Mouse (Mus musculus) ES-Bruce4 (cell line): ENCODE measurements around the gene Myod1. TPM values are rescaled to one million over a fixed set of nuclear protein-coding genes. Genes with fewer than 3 reads are reported as not detected.
A peak's percentile ranks its signal among the peaks of the same experiment; 100 is the strongest.

Experiments used
- H3K27ac ChIP-seq: 2 replicates; pipeline ENCODE4 v1.5.1; 2012; ENCODE audit warnings: low read length, inconsistent platforms; ENCODE audit not compliant: insufficient read depth
- H3K27me3 ChIP-seq: 2 replicates; pipeline ENCODE4 v1.6.1; 2012; ENCODE audit warnings: mild to moderate bottlenecking, low read length, inconsistent platforms; ENCODE audit not compliant: control insufficient read depth, poor library complexity, insufficient read depth, severe bottlenecking
- H3K36me3 ChIP-seq: 2 replicates; pipeline ENCODE4 v1.6.1; 2012; ENCODE audit warnings: inconsistent platforms, mild to moderate bottlenecking, low read length, moderate library complexity; ENCODE audit not compliant: control insufficient read depth, poor library complexity, insufficient read depth, severe bottlenecking
- H3K4me1 ChIP-seq: one replicate; pipeline ENCODE4 v1.8.1; 2011; ENCODE audit warnings: low read length; ENCODE audit not compliant: control insufficient read depth, insufficient read depth
- H3K4me3 ChIP-seq: 2 replicates; pipeline ENCODE4 v1.5.1; 2011; ENCODE audit warnings: low read depth, mild to moderate bottlenecking, low read length
- H3K9ac ChIP-seq: 2 replicates; pipeline ENCODE4 v1.6.1; 2012; ENCODE audit warnings: low read depth, mild to moderate bottlenecking, inconsistent platforms; ENCODE audit not compliant: poor library complexity, severe bottlenecking
- H3K9me3 ChIP-seq: replicated peaks from 2 replicates; pipeline ENCODE4 v1.6.1; 2012; ENCODE audit warnings: mild to moderate bottlenecking, low read length, inconsistent platforms; ENCODE audit not compliant: control insufficient read depth, poor library complexity, insufficient read depth, severe bottlenecking
- CTCF ChIP-seq: IDR thresholded peaks from one replicate; pipeline ENCODE4 v1.8.1; 2011; ENCODE audit warnings: low read depth, low read length
- EP300 ChIP-seq: IDR thresholded peaks from 2 replicates; pipeline ENCODE4 v1.6.1; 2011; ENCODE audit warnings: low read depth, low read length; ENCODE audit not compliant: insufficient read depth
- POLR2A ChIP-seq: IDR thresholded peaks from one replicate; pipeline ENCODE4 v1.8.1; 2011; ENCODE audit warnings: low read length; ENCODE audit not compliant: insufficient read depth
- polyA plus RNA-seq: library from polyadenylated mRNA; stranded (reverse); fragments of >200 nt; gene quantifications from 2 replicates; pipeline ENCODE4 v1.2.4, GENCODE M21; 2011; ENCODE audit warnings: low read depth; ENCODE audit not compliant: missing spikeins, insufficient read depth, insufficient read length

Myod1 gene
- polyA plus RNA-seq, 1 experiment, result not detected

DNA sequence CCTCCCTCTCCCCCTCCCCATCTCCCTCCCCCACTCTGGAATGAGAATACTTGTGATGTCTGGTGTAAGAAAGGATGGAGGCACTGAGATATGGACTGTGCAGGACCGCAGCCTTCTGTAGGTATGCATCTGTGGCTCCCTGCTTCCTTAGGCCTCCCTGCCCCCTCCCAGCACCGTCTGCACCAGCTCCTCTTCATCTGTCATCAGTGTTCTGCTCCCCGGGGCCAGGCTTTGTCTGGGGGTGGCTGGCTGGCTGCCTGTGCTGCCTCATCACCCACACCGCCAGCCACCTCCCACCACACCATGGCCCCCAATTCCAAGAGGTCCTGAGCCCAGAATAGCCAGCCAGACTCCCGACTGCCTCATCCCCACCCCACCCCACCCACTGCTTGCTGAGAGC, 12.1 kb upstream of the Myod1 start:
- Histone ChIP-seq H3K4me3 (no peak overlapping the region), H3K9me3 (no peaks in the 10 kb centered on the region), H3K27me3 (no peaks in the 10 kb centered on the region), H3K9ac (no peak overlapping the region), H3K27ac (no peak overlapping the region), H3K36me3 (no peaks in the 10 kb centered on the region), H3K4me1 (no peaks in the 10 kb centered on the region)
- TF ChIP-seq EP300 (no peak), CTCF (no peak), POLR2A (no peak)

GRCm38 (mm10) chr7:46365810-46366209, 10.5 kb upstream of the Myod1 start:
- Histone ChIP-seq H3K27me3 (no peaks in the 10 kb centered on the region), H3K27ac (no peak overlapping the region), H3K4me1 (no peaks in the 10 kb centered on the region), H3K9ac (no peak overlapping the region), H3K36me3 (no peaks in the 10 kb centered on the region), H3K9me3 (no peaks in the 10 kb centered on the region), H3K4me3 (no peak overlapping the region)
- no peak for TF ChIP-seq POLR2A

DNA sequence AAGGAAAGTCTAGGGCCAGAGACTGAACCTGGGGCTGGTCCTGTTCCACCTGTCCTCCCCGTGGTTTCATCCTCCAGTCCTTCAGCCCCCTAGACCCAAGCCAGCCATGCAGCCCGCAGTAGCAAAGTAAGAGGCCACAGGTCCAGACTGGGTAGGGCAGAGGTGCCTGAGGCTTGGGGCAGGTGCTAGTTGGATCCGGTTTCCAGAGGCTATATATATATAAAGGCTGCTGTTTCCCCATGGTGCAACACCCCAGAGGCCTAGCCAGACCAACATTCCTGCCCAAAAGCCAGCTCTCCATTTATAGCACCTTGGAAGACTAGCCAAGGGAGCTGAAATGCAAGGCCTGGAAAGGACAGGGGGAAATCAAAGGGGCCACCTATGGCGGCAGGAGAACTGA, 5.2 kb upstream of the Myod1 start:
- H3K9ac ChIP-seq, result no peak overlapping the region
- no peak overlapping the region for H3K4me3 ChIP-seq
- no peak overlapping the region for H3K27ac ChIP-seq
- no peak for TF ChIP-seq EP300
- no peaks in the 10 kb centered on the region for H3K27me3 ChIP-seq
- no peaks in the 10 kb centered on the region for H3K4me1 ChIP-seq
- no peaks in the 10 kb centered on the region for H3K36me3 ChIP-seq
- H3K9me3 ChIP-seq, result no peaks in the 10 kb centered on the region

- no peak overlapping the region for H3K9ac ChIP-seq
These were observed 703 bp downstream of the Myod1 start for GRCm38 (mm10) chr7:46377008-46377346.

DNA sequence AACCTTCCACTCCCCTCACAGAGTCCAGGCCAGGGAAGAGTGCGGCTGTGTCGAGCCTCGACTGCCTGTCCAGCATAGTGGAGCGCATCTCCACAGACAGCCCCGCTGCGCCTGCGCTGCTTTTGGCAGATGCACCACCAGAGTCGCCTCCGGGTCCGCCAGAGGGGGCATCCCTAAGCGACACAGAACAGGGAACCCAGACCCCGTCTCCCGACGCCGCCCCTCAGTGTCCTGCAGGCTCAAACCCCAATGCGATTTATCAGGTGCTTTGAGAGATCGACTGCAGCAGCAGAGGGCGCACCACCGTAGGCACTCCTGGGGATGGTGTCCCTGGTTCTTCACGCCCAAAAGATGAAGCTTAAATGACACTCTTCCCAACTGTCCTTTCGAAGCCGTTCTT, 1.8 kb downstream of the Myod1 start:
- no peak overlapping the region for H3K9ac ChIP-seq
- H3K4me3 ChIP-seq, result peak overlapping the region; percentile 5; the same call in 1 of the 2 replicates
- H3K27ac ChIP-seq, result no peak overlapping the region
- no peak for TF ChIP-seq EP300
- no peak for TF ChIP-seq POLR2A
- TF ChIP-seq CTCF, result peak; percentile 70
- H3K9me3 ChIP-seq, result no peaks in the 10 kb centered on the region
- no peaks in the 10 kb centered on the region for H3K27me3 ChIP-seq
- H3K36me3 ChIP-seq, result no peaks in the 10 kb centered on the region
- no peaks in the 10 kb centered on the region for H3K4me1 ChIP-seq

More at GRCm38 (mm10) chr7:46377008-46377346, 703 bp downstream of the Myod1 start:
- H3K4me3 ChIP-seq, result peak overlapping the region; percentile 56
- H3K27me3 ChIP-seq, result no peaks in the 10 kb centered on the region
- no peaks in the 10 kb centered on the region for H3K4me1 ChIP-seq
- no peaks in the 10 kb centered on the region for H3K36me3 ChIP-seq
- no peak overlapping the region for H3K27ac ChIP-seq
- TF ChIP-seq POLR2A (no peak), CTCF (peak; percentile 63)
- H3K9me3 ChIP-seq, result no peaks in the 10 kb centered on the region

- no peaks in the 10 kb centered on the region for H3K36me3 ChIP-seq
- no peaks in the 10 kb centered on the region for H3K4me1 ChIP-seq
- no peaks in the 10 kb centered on the region for H3K9me3 ChIP-seq
- TF ChIP-seq EP300 (no peak), CTCF (peak; percentile 81), POLR2A (no peak)
- no peak overlapping the region for H3K4me3 ChIP-seq
- no peaks in the 10 kb centered on the region for H3K27me3 ChIP-seq
- no peak overlapping the region for H3K27ac ChIP-seq
- H3K9ac ChIP-seq, result no peak overlapping the region
These were observed 2.7 kb downstream of the Myod1 start for GRCm38 (mm10) chr7:46378983-46379382.

DNA sequence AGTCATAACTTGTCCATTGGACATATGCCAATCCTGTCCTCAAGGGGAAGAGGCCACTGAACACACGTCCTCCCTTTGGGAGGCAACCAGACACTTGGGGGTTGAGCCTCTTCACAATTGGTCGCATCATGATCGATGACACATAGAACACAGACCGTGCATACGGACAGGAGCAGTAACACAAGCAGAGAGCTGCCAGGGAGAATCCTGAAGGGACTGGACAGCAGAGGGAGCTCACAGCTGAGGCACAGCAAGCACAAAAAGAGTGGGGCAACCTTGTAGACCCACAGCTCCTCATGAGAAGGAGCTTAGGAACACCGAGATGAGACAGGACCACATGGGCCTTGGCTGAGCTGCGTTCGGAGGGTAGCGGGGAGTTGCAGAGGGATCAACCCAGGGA, 4.4 kb downstream of the Myod1 start:
- no peaks in the 10 kb centered on the region for H3K27me3 ChIP-seq
- H3K4me1 ChIP-seq, result no peaks in the 10 kb centered on the region
- TF ChIP-seq POLR2A (no peak), CTCF (peak; percentile 45), EP300 (no peak)
- H3K36me3 ChIP-seq, result no peaks in the 10 kb centered on the region
- H3K9me3 ChIP-seq, result no peaks in the 10 kb centered on the region
- H3K4me3 ChIP-seq, result no peak overlapping the region
- no peak overlapping the region for H3K27ac ChIP-seq
- H3K9ac ChIP-seq, result no peak overlapping the region
